Comparison of ENCODE assay signal across 31 mouse cellular contexts in the genomic region with DNA sequence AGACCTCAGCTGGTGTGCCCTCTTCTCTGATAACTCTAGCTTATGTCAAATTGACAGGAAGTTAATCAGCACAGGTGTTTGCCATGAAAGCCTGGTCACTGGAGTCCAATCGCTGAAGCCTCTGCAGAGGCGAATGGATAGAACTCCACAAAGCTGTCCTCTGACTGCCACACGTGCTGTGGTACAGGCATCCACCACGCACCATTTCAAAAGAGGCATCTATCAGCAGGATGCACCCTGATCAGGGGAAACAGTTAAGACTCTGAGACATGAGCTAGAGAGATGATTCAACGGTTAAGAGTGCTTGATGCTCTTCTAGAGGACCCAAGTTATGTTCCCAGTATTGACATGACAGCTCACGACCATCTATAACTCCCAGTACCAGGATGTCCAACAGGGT.
"Had no signal": no experiment of that assay in that cellular context is flagged by ENCODE, and none has a peak within 500 bp of the region (broad histone marks: within the 10 kb centered on the region; RNA-seq: fewer than 3 reads in every experiment).

No protein-coding gene starts in this region.

- H3K36me3 ChIP-seq: limb, embryonic 10.5 days; limb, embryonic 12.5 days; limb, embryonic 13.5 days; limb, embryonic 15.5 days; liver, embryonic 12.5 days; liver, embryonic 13.5 days; liver, embryonic 15.5 days; lung, embryonic 15.5 days; midbrain, embryonic 10.5 days; midbrain, embryonic 12.5 days; midbrain, embryonic 13.5 days; midbrain, embryonic 15.5 days; neural tube, embryonic 12.5 days had no signal

- H3K4me3 ChIP-seq: left cerebral cortex, adult 2 months; limb, embryonic 10.5 days; limb, embryonic 12.5 days; limb, embryonic 13.5 days; limb, embryonic 15.5 days; liver, embryonic 12.5 days; liver, embryonic 13.5 days; liver, embryonic 15.5 days; lung, embryonic 15.5 days; megakaryocyte, embryonic 14.5 days; midbrain, embryonic 10.5 days; midbrain, embryonic 12.5 days; midbrain, embryonic 13.5 days; midbrain, embryonic 15.5 days; myocyte; neural tube, embryonic 12.5 days had no signal

- H3K27me3 ChIP-seq: limb, embryonic 12.5 days; limb, embryonic 13.5 days; limb, embryonic 15.5 days; liver, embryonic 12.5 days; liver, embryonic 13.5 days; liver, embryonic 15.5 days; lung, embryonic 15.5 days; midbrain, embryonic 12.5 days; midbrain, embryonic 13.5 days; midbrain, embryonic 15.5 days; neural tube, embryonic 12.5 days had no signal

- H3K9me3 ChIP-seq: limb, embryonic 10.5 days; limb, embryonic 15.5 days; liver, embryonic 15.5 days; lung, embryonic 15.5 days; midbrain, embryonic 12.5 days; midbrain, embryonic 13.5 days; midbrain, embryonic 15.5 days; neural tube, embryonic 12.5 days had no signal

- H3K4me2 ChIP-seq: limb, embryonic 12.5 days; limb, embryonic 13.5 days; limb, embryonic 15.5 days; liver, embryonic 11.5 days; liver, embryonic 12.5 days; liver, embryonic 13.5 days; liver, embryonic 15.5 days; lung, embryonic 14.5 days; lung, embryonic 15.5 days; midbrain, embryonic 12.5 days; midbrain, embryonic 13.5 days; midbrain, embryonic 15.5 days; neural tube, embryonic 12.5 days had no signal

- H3K4me1 ChIP-seq: limb, embryonic 10.5 days; limb, embryonic 12.5 days; limb, embryonic 13.5 days; limb, embryonic 15.5 days; liver, embryonic 12.5 days; liver, embryonic 13.5 days; liver, embryonic 15.5 days; lung, embryonic 15.5 days; midbrain, embryonic 10.5 days; midbrain, embryonic 12.5 days; midbrain, embryonic 13.5 days; midbrain, embryonic 15.5 days; neural tube, embryonic 12.5 days had no signal

- DNase-seq: left cerebral cortex, postnatal 4 days; liver; liver, embryonic 13.5 days; liver, postnatal 0 days; lung, adult 18-20 months; lung, adult 2 months; lung, embryonic 14.5 days; lung, postnatal 10 days; lung, postnatal 14 days; lung, postnatal 36 days; lung, postnatal 4 days had no signal

- H3K27ac ChIP-seq: left cerebral cortex, adult 2 months; limb, embryonic 10.5 days; limb, embryonic 12.5 days; limb, embryonic 13.5 days; limb, embryonic 15.5 days; liver, embryonic 12.5 days; liver, embryonic 13.5 days; liver, embryonic 14.5 days; liver, embryonic 15.5 days; lung, embryonic 15.5 days; macrophage; midbrain, embryonic 10.5 days; midbrain, embryonic 12.5 days; midbrain, embryonic 13.5 days; midbrain, embryonic 15.5 days; neural tube, embryonic 12.5 days had no signal

- ATAC-seq: liver, embryonic 12.5 days; liver, postnatal 0 days; lung, postnatal 0 days; midbrain, embryonic 13.5 days; midbrain, embryonic 15.5 days; midbrain, embryonic 16.5 days had no signal

- H3K9ac ChIP-seq: limb, embryonic 12.5 days; limb, embryonic 13.5 days; limb, embryonic 15.5 days; liver, embryonic 12.5 days; liver, embryonic 13.5 days; liver, embryonic 14.5 days; liver, embryonic 15.5 days; liver, postnatal 0 days; lung, embryonic 14.5 days; lung, embryonic 15.5 days; midbrain, embryonic 12.5 days; midbrain, embryonic 13.5 days; midbrain, embryonic 15.5 days; neural tube, embryonic 12.5 days had no signal
